Mouse (Mus musculus): ENCODE results near the gene Lcn12. TPM values are rescaled to one million over a fixed set of nuclear protein-coding genes. Genes with fewer than 3 reads are reported as not detected.

Lcn12 gene
- polyA plus RNA-seq, 1 experiment from 2014 or later: not detected

- H3K36me3 ChIP-seq (ENCODE audit: control insufficient read depth, insufficient read depth, low read length): peaks cover 21% of the 10 kb centered on the region
- H3K27ac ChIP-seq (replicated peaks in 1 of 2; ENCODE audit: control insufficient read depth in 1 of 2, insufficient read depth in 1 of 2, low read depth in 2 of 2, low read length in 2 of 2): no peak overlapping the region
- no peaks in the 10 kb centered on the region for H3K27me3 ChIP-seq (ENCODE audit: control insufficient read depth, insufficient read depth, low read length)
- 85% methylated on average over 9 of the region's 9 CpGs for WGBS
- no peak overlapping the region for H3K4me3 ChIP-seq (ENCODE audit: control insufficient read depth in 1 of 2, insufficient read depth in 1 of 2, low read depth in 1 of 2, low read length in 2 of 2)
- no peaks in the 10 kb centered on the region for H3K9me3 ChIP-seq (ENCODE audit: control insufficient read depth, low read length)
- no peak for ATAC-seq (ENCODE audit: insufficient number of reproducible peaks, insufficient read depth, low FRiP score, low read depth)
- H3K4me1 ChIP-seq (ENCODE audit: control insufficient read depth in 2 of 2, insufficient read depth in 2 of 2, low read length in 2 of 2): peaks cover 14 to 31% of the 10 kb centered on the region in 2 experiments
- H3K4me2 ChIP-seq (ENCODE audit: low read length): no peak overlapping the region
- no peak overlapping the region for H3K9ac ChIP-seq (ENCODE audit: low read length)
Measured at GRCm38 (mm10) chr2:25457022-25457896, 36.5 kb downstream of the Lcn12 start.

GRCm38 (mm10) chr2:25456205-25456953 lies 37.3 kb downstream of the Lcn12 start, which contains the start of gene Clic3:
Gene Clic3, plus strand, starts transcription at chr2:25456838.
- Histone ChIP-seq H3K27me3 (ENCODE audit: control insufficient read depth, insufficient read depth, low read length) (no peaks in the 10 kb centered on the region), H3K9me3 (ENCODE audit: control insufficient read depth, low read length) (no peaks in the 10 kb centered on the region), H3K4me3 (ENCODE audit: control insufficient read depth in 1 of 2, insufficient read depth in 1 of 2, low read depth in 1 of 2, low read length in 2 of 2) (no peak within 1 kb of the TSS), H3K36me3 (ENCODE audit: control insufficient read depth, insufficient read depth, low read length) (peaks cover 21% of the 10 kb centered on the region), H3K27ac (replicated peaks in 1 of 2; ENCODE audit: control insufficient read depth in 1 of 2, insufficient read depth in 1 of 2, low read depth in 2 of 2, low read length in 2 of 2) (no peak within 1 kb of the TSS), H3K4me2 (ENCODE audit: low read length) (no peak within 1 kb of the TSS), H3K9ac (ENCODE audit: low read length) (no peak within 1 kb of the TSS), H3K4me1 (ENCODE audit: control insufficient read depth in 2 of 2, insufficient read depth in 2 of 2, low read length in 2 of 2) (peaks cover 12 to 27% of the 10 kb centered on the region in 2 experiments)
- no peak for ATAC-seq (ENCODE audit: insufficient number of reproducible peaks, insufficient read depth, low FRiP score, low read depth)
- WGBS: 40% methylated on average over 14 of the region's 14 CpGs

GRCm38 (mm10) chr2:25452951-25453350 lies 40.8 kb downstream of the Lcn12 start:
- peaks cover 6% of the 10 kb centered on the region for H3K36me3 ChIP-seq (ENCODE audit: control insufficient read depth, insufficient read depth, low read length)
- H3K9ac ChIP-seq (ENCODE audit: low read length): no peak overlapping the region
- no peaks in the 10 kb centered on the region for H3K9me3 ChIP-seq (ENCODE audit: control insufficient read depth, low read length)
- no peaks in the 10 kb centered on the region for H3K27me3 ChIP-seq (ENCODE audit: control insufficient read depth, insufficient read depth, low read length)
- H3K4me2 ChIP-seq (ENCODE audit: low read length): no peak overlapping the region
- no peak for ATAC-seq (ENCODE audit: insufficient number of reproducible peaks, insufficient read depth, low FRiP score, low read depth)
- no peak overlapping the region for H3K4me3 ChIP-seq (ENCODE audit: control insufficient read depth in 1 of 2, insufficient read depth in 1 of 2, low read depth in 1 of 2, low read length in 2 of 2)
- H3K27ac ChIP-seq (replicated peaks in 1 of 2; ENCODE audit: control insufficient read depth in 1 of 2, insufficient read depth in 1 of 2, low read depth in 2 of 2, low read length in 2 of 2): no peak overlapping the region
- peaks cover 0 to 7% of the 10 kb centered on the region in 2 experiments; a peak in 2 of 4 replicates for H3K4me1 ChIP-seq (ENCODE audit: control insufficient read depth in 2 of 2, insufficient read depth in 2 of 2, low read length in 2 of 2)
- WGBS: 55% methylated on average over 1 of the region's 1 CpGs

- Histone ChIP-seq H3K9ac (ENCODE audit: low read length) (no peak overlapping the region), H3K4me2 (ENCODE audit: low read length) (no peak overlapping the region), H3K9me3 (ENCODE audit: control insufficient read depth, low read length) (no peaks in the 10 kb centered on the region), H3K4me3 (ENCODE audit: control insufficient read depth in 1 of 2, insufficient read depth in 1 of 2, low read depth in 1 of 2, low read length in 2 of 2) (no peak overlapping the region), H3K27ac (replicated peaks in 1 of 2; ENCODE audit: control insufficient read depth in 1 of 2, insufficient read depth in 1 of 2, low read depth in 2 of 2, low read length in 2 of 2) (no peak overlapping the region), H3K27me3 (ENCODE audit: control insufficient read depth, insufficient read depth, low read length) (no peaks in the 10 kb centered on the region), H3K36me3 (ENCODE audit: control insufficient read depth, insufficient read depth, low read length) (no peaks in the 10 kb centered on the region), H3K4me1 (ENCODE audit: control insufficient read depth in 2 of 2, insufficient read depth in 2 of 2, low read length in 2 of 2) (peaks cover 0 to 2% of the 10 kb centered on the region in 2 experiments; a peak in 1 of 4 replicates)
- no peak for ATAC-seq (ENCODE audit: insufficient number of reproducible peaks, insufficient read depth, low FRiP score, low read depth)
- 79% methylated on average over 8 of the region's 8 CpGs for WGBS
Measured at GRCm38 (mm10) chr2:25450853-25451647, 42.7 kb downstream of the Lcn12 start.

GRCm38 (mm10) chr2:25442682-25443081 lies 51.0 kb downstream of the Lcn12 start:
- WGBS: 81% methylated on average over 14 of the region's 14 CpGs
- Histone ChIP-seq H3K27me3 (ENCODE audit: control insufficient read depth, insufficient read depth, low read length) (no peaks in the 10 kb centered on the region), H3K4me3 (ENCODE audit: control insufficient read depth in 1 of 2, insufficient read depth in 1 of 2, low read depth in 1 of 2, low read length in 2 of 2) (no peak overlapping the region), H3K9ac (ENCODE audit: low read length) (no peak overlapping the region), H3K4me1 (ENCODE audit: control insufficient read depth in 2 of 2, insufficient read depth in 2 of 2, low read length in 2 of 2) (no peaks in the 10 kb centered on the region), H3K9me3 (ENCODE audit: control insufficient read depth, low read length) (no peaks in the 10 kb centered on the region), H3K36me3 (ENCODE audit: control insufficient read depth, insufficient read depth, low read length) (peaks cover 11% of the 10 kb centered on the region; the same call in 1 of the 2 replicates), H3K27ac (replicated peaks in 1 of 2; ENCODE audit: control insufficient read depth in 1 of 2, insufficient read depth in 1 of 2, low read depth in 2 of 2, low read length in 2 of 2) (no peak overlapping the region), H3K4me2 (ENCODE audit: low read length) (no peak overlapping the region)
- ATAC-seq (ENCODE audit: insufficient number of reproducible peaks, insufficient read depth, low FRiP score, low read depth): no peak

- Histone ChIP-seq H3K4me1 (ENCODE audit: control insufficient read depth in 2 of 2, insufficient read depth in 2 of 2, low read length in 2 of 2) (no peaks in the 10 kb centered on the region), H3K4me3 (ENCODE audit: control insufficient read depth in 1 of 2, insufficient read depth in 1 of 2, low read depth in 1 of 2, low read length in 2 of 2) (no peak overlapping the region), H3K4me2 (ENCODE audit: low read length) (no peak overlapping the region), H3K27me3 (ENCODE audit: control insufficient read depth, insufficient read depth, low read length) (no peaks in the 10 kb centered on the region), H3K9me3 (ENCODE audit: control insufficient read depth, low read length) (no peaks in the 10 kb centered on the region), H3K27ac (replicated peaks in 1 of 2; ENCODE audit: control insufficient read depth in 1 of 2, insufficient read depth in 1 of 2, low read depth in 2 of 2, low read length in 2 of 2) (no peak overlapping the region), H3K9ac (ENCODE audit: low read length) (no peak overlapping the region), H3K36me3 (ENCODE audit: control insufficient read depth, insufficient read depth, low read length) (peaks cover 11% of the 10 kb centered on the region; the same call in 1 of the 2 replicates)
- ATAC-seq (ENCODE audit: insufficient number of reproducible peaks, insufficient read depth, low FRiP score, low read depth): no peak
- 80% methylated on average over 20 of the region's 20 CpGs for WGBS
Measured at GRCm38 (mm10) chr2:25441067-25441466, 52.6 kb downstream of the Lcn12 start.

Measured in heart, embryonic 14.5 days (tissue).